Comparison of ENCODE assay signal across 27 mouse cellular contexts in the genomic region with DNA sequence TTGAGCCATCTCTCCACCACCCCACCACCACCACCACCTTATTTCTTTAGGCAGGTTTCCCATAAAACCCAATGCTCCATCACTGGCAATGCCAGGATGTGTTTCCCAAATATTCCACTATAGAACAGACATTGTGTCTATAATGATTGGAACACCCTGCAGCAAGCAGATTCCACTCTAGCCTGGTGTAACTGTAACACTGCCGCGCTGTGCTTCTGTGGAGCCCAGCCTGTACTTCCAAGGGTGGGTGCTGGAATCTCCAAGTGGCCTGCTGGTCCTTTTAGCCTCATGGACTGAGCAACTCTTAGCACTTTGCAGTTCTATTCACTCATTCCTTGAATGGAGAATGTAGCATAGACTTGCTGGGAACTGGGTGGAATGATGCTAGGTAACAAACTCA. TPM values are rescaled to one million over a fixed set of nuclear protein-coding genes. Genes with fewer than 3 reads are reported as not detected.
"Had no signal": no experiment of that assay in that cellular context is flagged by ENCODE, and none has a peak within 500 bp of the region (broad histone marks: within the 10 kb centered on the region; RNA-seq: fewer than 3 reads in every experiment).

No protein-coding gene starts in this region.

- H3K36me3 ChIP-seq: embryonic facial prominence, embryonic 10.5 days; embryonic facial prominence, embryonic 12.5 days; embryonic facial prominence, embryonic 13.5 days; embryonic facial prominence, embryonic 15.5 days; forebrain, embryonic 10.5 days; forebrain, embryonic 12.5 days; forebrain, embryonic 15.5 days had no signal

- H3K27me3 ChIP-seq: embryonic facial prominence, embryonic 12.5 days; embryonic facial prominence, embryonic 13.5 days; embryonic facial prominence, embryonic 15.5 days; forebrain, embryonic 12.5 days; forebrain, embryonic 13.5 days; forebrain, embryonic 15.5 days had no signal

- H3K9me3 ChIP-seq: embryonic facial prominence, embryonic 10.5 days; embryonic facial prominence, embryonic 12.5 days; embryonic facial prominence, embryonic 13.5 days; embryonic facial prominence, embryonic 15.5 days; forebrain, embryonic 10.5 days; forebrain, embryonic 12.5 days; forebrain, embryonic 13.5 days; forebrain, embryonic 15.5 days had no signal

- DNase-seq: cerebellum, adult 2 months; cerebellum, adult 8-10 months; cerebellum, adult 9-10 months; cerebellum, adult 9-11 months; cerebellum, postnatal 10 days; cerebellum, postnatal 14 days; cerebellum, postnatal 25 days; cerebellum, postnatal 36 days; embryo, embryonic 11 days; forebrain, postnatal 0 days; gastrocnemius, adult 2 months; gastrocnemius, postnatal 10 days; gastrocnemius, postnatal 14 days; gastrocnemius, postnatal 25 days; gastrocnemius, postnatal 36 days; heart, adult 2 months had no signal

- H3K27ac ChIP-seq: embryonic facial prominence, embryonic 10.5 days; embryonic facial prominence, embryonic 12.5 days; embryonic facial prominence, embryonic 13.5 days; embryonic facial prominence, embryonic 15.5 days; forebrain, embryonic 10.5 days; forebrain, embryonic 12.5 days; forebrain, embryonic 13.5 days; forebrain, embryonic 15.5 days; gastrocnemius, adult 2 months; heart, adult 2 months had no signal

- H3K4me1 ChIP-seq: forebrain, embryonic 10.5 days; forebrain, embryonic 12.5 days; forebrain, embryonic 13.5 days; forebrain, embryonic 15.5 days had no signal

- H3K4me3 ChIP-seq: embryonic facial prominence, embryonic 10.5 days; embryonic facial prominence, embryonic 12.5 days; embryonic facial prominence, embryonic 13.5 days; embryonic facial prominence, embryonic 15.5 days; erythroblast, embryonic 14.5 days; forebrain, embryonic 10.5 days; forebrain, embryonic 12.5 days; forebrain, embryonic 13.5 days; forebrain, embryonic 15.5 days; gastrocnemius, adult 2 months; heart, adult 2 months had no signal

RNA-seq across cellular contexts. Expression of a gene that starts 22.1 kb away (rescaled TPM):
- total RNA-seq: gastrocnemius, adult 2 months; gastrocnemius, adult 8-10 months; granulocyte monocyte progenitor cell, adult 5-6 weeks had no signal
- polyA plus RNA-seq: erythroblast, embryonic 14.5 days had no signal
